In the genomic region with DNA sequence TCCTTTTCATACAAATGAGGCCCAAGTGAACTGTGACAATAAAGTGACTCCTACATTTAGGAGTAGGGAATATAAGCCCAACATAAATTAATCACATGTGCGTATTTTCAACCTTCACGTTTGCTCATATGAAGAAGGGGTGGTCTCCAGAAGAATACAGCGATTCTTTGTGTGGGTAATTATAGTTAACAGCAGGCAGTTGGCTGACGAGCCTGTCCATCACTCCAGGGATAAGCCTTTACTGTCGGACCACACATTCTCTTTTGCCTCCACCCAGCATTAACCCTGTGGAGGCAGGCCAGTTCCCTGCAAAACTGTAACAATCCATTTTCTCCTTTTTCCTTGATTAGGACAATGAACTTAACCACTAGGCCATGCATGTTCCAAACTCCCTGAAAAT, we compare ENCODE assay signal across 10 mouse cellular contexts.
"Had no signal": no experiment of that assay in that cellular context is flagged by ENCODE, and none has a peak within 500 bp of the region (broad histone marks: within the 10 kb centered on the region; RNA-seq: fewer than 3 reads in every experiment).

No protein-coding gene starts in this region.

- H3K4me3 ChIP-seq: limb, embryonic 15.5 days; liver, embryonic 12.5 days; midbrain, embryonic 12.5 days had no signal

- ATAC-seq: liver, embryonic 12.5 days had no signal

- H3K36me3 ChIP-seq: limb, embryonic 15.5 days; midbrain, embryonic 12.5 days had no signal

- H3K9ac ChIP-seq: limb, embryonic 15.5 days; liver, embryonic 12.5 days; lung, embryonic 14.5 days; midbrain, embryonic 12.5 days had no signal

- H3K27me3 ChIP-seq: limb, embryonic 15.5 days; liver, embryonic 12.5 days; midbrain, embryonic 12.5 days had no signal

- H3K9me3 ChIP-seq: limb, embryonic 15.5 days; liver, embryonic 12.5 days; midbrain, embryonic 12.5 days had no signal

- DNase-seq: kidney, adult 11 months; kidney, adult 9 months; kidney, postnatal 10 days; lung, embryonic 14.5 days; lung, postnatal 10 days; lung, postnatal 4 days had no signal

- H3K27ac ChIP-seq: limb, embryonic 15.5 days; liver, embryonic 12.5 days; midbrain, embryonic 12.5 days; stomach, postnatal 0 days had no signal

- H3K4me2 ChIP-seq: limb, embryonic 15.5 days; liver, embryonic 12.5 days; lung, embryonic 14.5 days; midbrain, embryonic 12.5 days had no signal

- H3K4me1 ChIP-seq: liver, embryonic 12.5 days; midbrain, embryonic 12.5 days had no signal
